ENCODE assay signal across 8 mouse cellular contexts in genomic region chr7:19304501-19305412, GRCm38 (mm10). TPM values are rescaled to one million over a fixed set of nuclear protein-coding genes. Genes with fewer than 3 reads are reported as not detected.
DNase-seq lines count a peak whose midpoint lies in the region; ATAC-seq and TF ChIP-seq lines count a peak whose summit lies in the region.

No protein-coding gene starts in this region.

- peak overlapping the region; percentile 42 for H3K4me2 ChIP-seq in liver, embryonic 12.5 days
- H3K4me2 ChIP-seq in stomach, postnatal 0 days (replicated peaks; ENCODE audit: low read depth): peak overlapping the region; percentile 60

- H3K27ac ChIP-seq in thymus, adult 2 months (ENCODE audit: control insufficient read depth, insufficient read depth, low read length): no peak overlapping the region
- H3K27ac ChIP-seq in liver, embryonic 12.5 days: no peak overlapping the region
- no peak overlapping the region for H3K27ac ChIP-seq in stomach, postnatal 0 days (replicated peaks)

- no peaks in the 10 kb centered on the region for H3K36me3 ChIP-seq in thymus, adult 2 months (ENCODE audit: control insufficient read depth, insufficient read depth, low read length)
- H3K36me3 ChIP-seq in liver, embryonic 12.5 days: no peaks in the 10 kb centered on the region
- H3K36me3 ChIP-seq in stomach, postnatal 0 days (ENCODE audit: control insufficient read depth, insufficient read depth, low read length): no peaks in the 10 kb centered on the region

- peaks cover 21% of the 10 kb centered on the region for H3K27me3 ChIP-seq in thymus, adult 2 months (ENCODE audit: control insufficient read depth, insufficient read depth, low read length)
- H3K27me3 ChIP-seq in liver, embryonic 12.5 days (replicated peaks): peaks cover 77% of the 10 kb centered on the region
- peaks cover 3% of the 10 kb centered on the region; the same call in 1 of the 2 replicates for H3K27me3 ChIP-seq in stomach, postnatal 0 days (ENCODE audit: control insufficient read depth, insufficient read depth, low read length)

- no peak for TF ChIP-seq POLR2A in thymus, adult 2 months (IDR thresholded peaks at IDR 0.05; ENCODE audit: control insufficient read depth, extremely low read depth, insufficient read depth, low read length, poor library complexity)

- 0 out of 2 replicates have a peak overlapping the region, but pooled peaks have one; percentile 1 for H3K4me3 ChIP-seq in thymus, adult 2 months (ENCODE audit: control insufficient read depth, insufficient read depth, low read length)
- peak overlapping the region; percentile 38 for H3K4me3 ChIP-seq in liver, embryonic 12.5 days
- H3K4me3 ChIP-seq in stomach, postnatal 0 days (ENCODE audit: low read depth, low read length): peak overlapping the region; percentile 35

- no peak for TF ChIP-seq CTCF in thymus, adult 2 months (IDR thresholded peaks at IDR 0.05; ENCODE audit: borderline replicate concordance, control insufficient read depth, extremely low read depth, insufficient read depth, low read length, poor library complexity)
- TF ChIP-seq CTCF in stomach, postnatal 0 days (IDR thresholded peaks at IDR 0.05; ENCODE audit: low read depth): no peak

- no peaks in the 10 kb centered on the region for H3K9me3 ChIP-seq in liver, embryonic 12.5 days (replicated peaks)
- H3K9me3 ChIP-seq in stomach, postnatal 0 days (ENCODE audit: control insufficient read depth, low read length): no peaks in the 10 kb centered on the region

- 0 out of 2 replicates have a peak overlapping the region, but pooled peaks have one; percentile 0 for H3K9ac ChIP-seq in liver, embryonic 12.5 days
- H3K9ac ChIP-seq in stomach, postnatal 0 days (ENCODE audit: low read length): 0 out of 2 replicates have a peak overlapping the region, but pooled peaks have one; percentile 38

- TF ChIP-seq EP300 in stomach, postnatal 0 days (optimal IDR thresholded peaks at IDR 0.05): no peak

- WGBS in thymus, adult 2 months: 7% methylated on average over 48 of the region's 48 CpGs
- 2% methylated on average over 47 of the region's 48 CpGs for WGBS in liver, embryonic 12.5 days (ENCODE audit: insufficient replicate concordance)
- 4% methylated on average over 45 of the region's 48 CpGs for WGBS in stomach, postnatal 0 days

- peak; percentile 18 for DNase-seq in embryo, embryonic 11 days
- no peak for DNase-seq in embryo, embryonic 10 days (ENCODE audit: low spot score)
- no peak for DNase-seq in thymus, adult 2 months
- DNase-seq in thymus, postnatal 36 days: no peak
- no peak for DNase-seq in stomach, postnatal 0 days (ENCODE audit: low spot score)
- DNase-seq in gastrocnemius, postnatal 4 days (ENCODE audit: low spot score in 2 of 2): no peak
- no peak for DNase-seq in layer of hippocampus, adult 18-20 months (ENCODE audit: low spot score in 2 of 2)

- ATAC-seq in liver, embryonic 12.5 days: no peak
- no peak for ATAC-seq in stomach, postnatal 0 days (ENCODE audit: low FRiP score, low TSS enrichment)

- peaks cover 29% of the 10 kb centered on the region for H3K4me1 ChIP-seq in thymus, adult 2 months (replicated peaks; ENCODE audit: control insufficient read depth, insufficient read depth, low read length)
- peaks cover 47% of the 10 kb centered on the region for H3K4me1 ChIP-seq in liver, embryonic 12.5 days
- peaks cover 8% of the 10 kb centered on the region; the same call in 1 of the 2 replicates for H3K4me1 ChIP-seq in stomach, postnatal 0 days (replicated peaks; ENCODE audit: control insufficient read depth, insufficient read depth)

RNA-seq across cellular contexts. Expression of gene Fosb, which starts 5.1 kb away (rescaled TPM):
- polyA plus RNA-seq in thymus, adult 2 months (2012; rRNA removed): 1.8 and 1.9 TPM in 2 replicates
- 0.04 and 0.05 TPM in 2 replicates for polyA plus RNA-seq in liver, embryonic 12.5 days (2016; fragmentation: Nextera tagmentation; extraction: Ambion mirVana)
- polyA plus RNA-seq in stomach, postnatal 0 days (2015; fragmentation: Nextera tagmentation; extraction: Ambion mirVana): 0.21 and 0.38 TPM in 2 replicates
- 1 to 10 TPM; 2.5 to 3.8 TPM for total RNA-seq in gastrocnemius, postnatal 4 days (2021)
- 10 to 100 TPM; 20.4 to 26.6 TPM for total RNA-seq in layer of hippocampus, adult 18-20 months (2021)

RNA-seq across cellular contexts. Expression of gene Rtn2, which starts 22.3 kb away (rescaled TPM):
- polyA plus RNA-seq in thymus, adult 2 months (2012; rRNA removed): 3.0 and 19.9 TPM in 2 replicates
- polyA plus RNA-seq in liver, embryonic 12.5 days (2016; fragmentation: Nextera tagmentation; extraction: Ambion mirVana): 5.1 and 5.6 TPM in 2 replicates
- 10.1 and 12.1 TPM in 2 replicates for polyA plus RNA-seq in stomach, postnatal 0 days (2015; fragmentation: Nextera tagmentation; extraction: Ambion mirVana)
- total RNA-seq in gastrocnemius, postnatal 4 days (2021): 100 to 1,000 TPM; 473 to 501 TPM
- total RNA-seq in layer of hippocampus, adult 18-20 months (2021): 10 to 100 TPM; 92.8 to 95.6 TPM

RNA-seq across cellular contexts. Expression of gene Ppm1n, which starts 24.9 kb away (rescaled TPM):
- 0.57 and 0.63 TPM in 2 replicates for polyA plus RNA-seq in thymus, adult 2 months (2012; rRNA removed)
- polyA plus RNA-seq in liver, embryonic 12.5 days (2016; fragmentation: Nextera tagmentation; extraction: Ambion mirVana): not detected in 2 replicates
- polyA plus RNA-seq in stomach, postnatal 0 days (2015; fragmentation: Nextera tagmentation; extraction: Ambion mirVana): 0.17 and 0.21 TPM in 2 replicates
- not detected for total RNA-seq in gastrocnemius, postnatal 4 days (2021)
- not detected for total RNA-seq in layer of hippocampus, adult 18-20 months (2021)

RNA-seq across cellular contexts. Expression of gene Vasp, which starts 33.1 kb away (rescaled TPM):
- 325 and 327 TPM in 2 replicates for polyA plus RNA-seq in thymus, adult 2 months (2012; rRNA removed)
- 61.1 and 61.5 TPM in 2 replicates for polyA plus RNA-seq in liver, embryonic 12.5 days (2016; fragmentation: Nextera tagmentation; extraction: Ambion mirVana)
- 108 and 120 TPM in 2 replicates for polyA plus RNA-seq in stomach, postnatal 0 days (2015; fragmentation: Nextera tagmentation; extraction: Ambion mirVana)
- total RNA-seq in gastrocnemius, postnatal 4 days (2021): 10 to 100 TPM; 65.3 to 71.9 TPM
- total RNA-seq in layer of hippocampus, adult 18-20 months (2021): 10 to 100 TPM; 14.2 to 17.0 TPM

RNA-seq across cellular contexts. Expression of gene Ercc1, which starts 39.8 kb away (rescaled TPM):
- 62.3 and 63.6 TPM in 2 replicates for polyA plus RNA-seq in thymus, adult 2 months (2012; rRNA removed)
- polyA plus RNA-seq in liver, embryonic 12.5 days (2016; fragmentation: Nextera tagmentation; extraction: Ambion mirVana): 25.8 and 31.5 TPM in 2 replicates
- 32.8 and 36.9 TPM in 2 replicates for polyA plus RNA-seq in stomach, postnatal 0 days (2015; fragmentation: Nextera tagmentation; extraction: Ambion mirVana)
- 10 to 100 TPM; 33.1 to 34.5 TPM for total RNA-seq in gastrocnemius, postnatal 4 days (2021)
- 10 to 100 TPM; 47.7 to 49.0 TPM for total RNA-seq in layer of hippocampus, adult 18-20 months (2021)
